Mouse (Mus musculus) brown adipose tissue, adult 24 weeks (tissue): Measurements from ENCODE around the gene Zfp677. TPM values are rescaled to one million over a fixed set of nuclear protein-coding genes. Genes with fewer than 3 reads are reported as not detected.
"Not testable (repeated sequence)": the region's sequence is repeated elsewhere in the genome, so short reads cannot be mapped to it uniquely, and the experiment has no call there.

Experiments used
- H3K27ac ChIP-seq: fragments of 200-500 bp; replicated peaks from 2 replicates; pipeline ENCODE4 v1.5.1; 2012; ENCODE audit warnings: low read depth, mild to moderate bottlenecking, low read length
- H3K4me1 ChIP-seq: fragments of 200-500 bp; 2 replicates; pipeline ENCODE4 v1.6.1; 2012; ENCODE audit warnings: low read length, mixed read lengths; ENCODE audit not compliant: control insufficient read depth, insufficient read depth, insufficient read length
- H3K4me3 ChIP-seq: fragments of 200-500 bp; 2 replicates; pipeline ENCODE4 v1.5.1; 2012; ENCODE audit warnings: low read depth, mild to moderate bottlenecking, low read length, moderate library complexity; ENCODE audit not compliant: insufficient read depth
- polyA plus RNA-seq: library from polyadenylated mRNA; stranded (reverse); fragments of >200 nt; gene quantifications from 2 replicates; pipeline ENCODE4 v1.2.4, GENCODE M21; 2012; ENCODE audit not compliant: missing spikeins, insufficient read depth, insufficient read length

Zfp677 gene
- 1.3 and 2.9 TPM in 2 replicates for polyA plus RNA-seq

- Histone ChIP-seq H3K4me1 (no peaks in the 10 kb centered on the region), H3K4me3 (peak within 1 kb of the TSS; percentile 71), H3K27ac (peak within 1 kb of the TSS; percentile 42; the same call in 1 of the 2 replicates)
These were observed at the start of gene Zfp677 for GRCm38 (mm10) chr17:21383391-21384056. Zfp677 (plus strand) TSS chr17:21383748.

GRCm38 (mm10) chr17:21368018-21368417 lies 15.5 kb upstream of the Zfp677 start:
- H3K4me1 ChIP-seq, H3K4me3 ChIP-seq, H3K27ac ChIP-seq: not testable (repeated sequence)

GRCm38 (mm10) chr17:21369925-21370719 lies 13.4 kb upstream of the Zfp677 start:
- H3K27ac ChIP-seq = no peak overlapping the region
- peak overlapping the region; percentile 45 for H3K4me3 ChIP-seq
- peaks cover 2% of the 10 kb centered on the region; the same call in 1 of the 2 replicates for H3K4me1 ChIP-seq

GRCm38 (mm10) chr17:21375311-21375710 lies 8.2 kb upstream of the Zfp677 start:
- Histone ChIP-seq H3K4me3 (no peak overlapping the region), H3K27ac (no peak overlapping the region), H3K4me1 (no peaks in the 10 kb centered on the region)

- H3K27ac ChIP-seq = no peak overlapping the region
- H3K4me1 ChIP-seq = no peaks in the 10 kb centered on the region
- peak overlapping the region; percentile 71 for H3K4me3 ChIP-seq
These were observed 486 bp downstream of the Zfp677 start for GRCm38 (mm10) chr17:21384057-21384411.

DNA sequence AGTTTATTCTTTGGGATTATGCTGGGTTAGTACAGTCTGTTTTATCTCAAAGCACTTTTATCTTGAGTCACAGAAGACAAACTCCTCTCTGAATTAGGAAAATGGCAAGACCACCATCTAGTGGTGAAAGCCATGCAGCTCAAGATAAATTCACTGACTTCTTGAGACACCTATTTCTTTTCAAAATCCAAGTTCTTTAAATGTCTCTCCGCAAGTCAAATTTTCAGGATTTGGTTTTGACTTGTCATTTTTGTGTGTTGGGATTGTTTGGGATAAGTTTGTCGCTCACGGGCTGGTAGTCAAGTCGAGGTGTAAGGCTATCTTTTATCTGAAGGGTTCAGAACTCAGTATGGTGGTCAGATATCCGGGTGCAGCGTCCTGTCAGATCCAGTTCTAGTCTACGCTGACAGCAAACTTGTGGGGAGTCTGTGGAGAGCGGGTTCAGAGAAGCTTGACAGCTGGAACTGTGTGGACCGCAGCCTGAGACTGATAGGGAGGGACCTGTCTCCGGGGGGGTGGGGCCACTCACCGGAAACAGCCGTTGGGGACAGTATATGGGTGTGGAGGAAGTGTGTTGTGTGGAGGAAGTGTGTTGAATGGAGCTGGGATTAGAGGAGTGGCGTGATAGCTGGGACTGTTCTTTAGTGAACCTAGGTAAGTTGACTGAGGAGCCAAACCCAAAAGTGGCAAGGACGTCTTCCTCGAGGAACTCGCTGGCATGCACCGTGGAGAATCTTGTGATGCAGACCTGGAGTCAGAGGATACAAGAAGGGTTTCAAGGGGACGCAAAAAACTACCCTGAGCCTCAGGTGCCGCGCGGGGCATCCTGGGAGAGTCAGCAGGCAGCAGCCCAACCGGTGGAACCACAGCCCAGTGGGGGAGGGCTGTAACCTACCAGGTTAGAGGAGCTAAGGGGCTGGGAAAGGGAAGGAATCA lies 39.4 kb downstream of the Zfp677 start, which contains the start of gene Zfp54:
Gene Zfp54, plus strand, starts transcription at position 564 of the 936 bp plus-strand sequence.
- Histone ChIP-seq H3K4me1 (no peaks in the 10 kb centered on the region), H3K27ac (peak within 1 kb of the TSS; percentile 91), H3K4me3 (peak within 1 kb of the TSS; percentile 83)

DNA sequence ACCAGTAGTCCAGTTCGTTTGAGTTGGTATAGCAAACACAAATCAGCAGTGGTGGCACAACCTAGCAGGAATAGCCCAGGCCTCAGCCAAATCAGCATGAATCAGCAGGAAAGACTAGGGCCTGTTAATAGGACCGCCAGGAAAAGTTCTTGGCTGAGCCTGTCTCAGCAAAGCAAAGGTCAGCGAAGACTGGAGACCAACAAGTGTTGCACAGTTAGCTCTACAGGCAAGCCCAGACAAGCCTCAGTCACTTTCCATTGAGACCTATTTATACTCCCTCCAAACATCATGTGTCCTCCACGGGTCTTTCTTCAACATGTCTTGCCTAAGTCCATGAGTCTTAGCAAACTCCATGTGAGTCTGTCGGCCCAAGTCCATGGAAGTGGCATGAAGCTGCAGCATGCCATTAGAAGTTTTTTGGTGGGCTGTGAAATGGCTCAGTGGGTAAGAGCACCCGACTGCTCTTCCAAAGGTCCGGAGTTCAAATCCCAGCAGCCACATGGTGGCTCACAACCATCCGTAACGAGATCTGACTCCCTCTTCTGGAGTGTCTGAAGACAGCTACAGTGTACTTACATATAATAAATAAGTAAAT lies 55.4 kb downstream of the Zfp677 start:
- H3K4me3 ChIP-seq, H3K27ac ChIP-seq: not testable (repeated sequence)

More for the DNA sequence above, 55.4 kb downstream of the Zfp677 start:
- not testable (repeated sequence) for H3K4me1 ChIP-seq

Other genes starting within 250 kb of the Zfp677 start
- not detected in 2 replicates for gene Vmn1r234, start 157.7 kb upstream of the Zfp677 start, polyA plus RNA-seq
- gene Vmn1r235, start 127.3 kb upstream of the Zfp677 start, polyA plus RNA-seq = not detected in 2 replicates
- gene Vmn1r236, start 100.8 kb upstream of the Zfp677 start, polyA plus RNA-seq = not detected in 2 replicates
- gene Vmn1r237, start 71.9 kb upstream of the Zfp677 start, polyA plus RNA-seq = not detected in 2 replicates
- 1.4 and 1.8 TPM in 2 replicates for gene Zfp54, start 39.5 kb downstream of the Zfp677 start, polyA plus RNA-seq
- 6.2 and 8.9 TPM in 2 replicates for gene Zfp51, start 66.6 kb downstream of the Zfp677 start, polyA plus RNA-seq
- gene Zfp53, start 105.2 kb downstream of the Zfp677 start, polyA plus RNA-seq = 3.1 and 3.6 TPM in 2 replicates
- gene Zfp52, start 151.8 kb downstream of the Zfp677 start, polyA plus RNA-seq = 5.0 and 6.8 TPM in 2 replicates
- gene Zfp948, start 183.3 kb downstream of the Zfp677 start, polyA plus RNA-seq = 4.5 and 8.5 TPM in 2 replicates